Mouse (Mus musculus): Measurements from ENCODE around the gene Syna. TPM values are rescaled to one million over a fixed set of nuclear protein-coding genes. Genes with fewer than 3 reads are reported as not detected.

The Syna gene
- not detected in 2 replicates for polyA plus RNA-seq (2012)

DNA sequence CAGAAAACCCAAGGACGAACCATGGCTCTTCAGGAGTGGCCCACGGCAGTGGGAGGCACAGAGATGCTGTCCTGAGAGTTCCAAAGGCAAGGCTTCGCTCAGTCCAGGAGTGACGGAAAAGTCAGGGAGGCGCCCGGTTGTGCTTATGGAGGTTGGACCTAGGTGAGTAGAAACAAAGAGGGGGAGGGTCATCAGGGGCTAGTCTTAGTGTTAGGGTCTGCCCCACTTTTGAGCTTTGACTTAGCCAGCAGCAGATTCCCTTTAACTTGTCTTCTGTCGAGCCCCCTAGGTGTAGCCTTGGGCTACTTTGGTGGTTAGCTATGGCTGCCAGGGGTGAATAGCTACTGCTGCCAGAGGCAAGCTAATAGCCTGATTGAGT, at the start of gene Syna:
Syna (minus strand) TSS at position 101 of the 379 bp plus-strand sequence.
- TF ChIP-seq GATA1 (IDR thresholded peaks at IDR 0.05; ENCODE audit: low read length) (no peak), TAL1 (IDR thresholded peaks at IDR 0.05; ENCODE audit: low read length) (no peak)
- Histone ChIP-seq H3K9me3 (ENCODE audit: control insufficient read depth, low read length) (no peaks in the 10 kb centered on the region), H3K4me1 (ENCODE audit: control insufficient read depth) (peaks cover 2% of the 10 kb centered on the region; the same call in 1 of the 2 replicates), H3K27me3 (ENCODE audit: control insufficient read depth) (peaks cover 6% of the 10 kb centered on the region; the same call in 1 of the 2 replicates), H3K4me3 (replicated peaks) (no peak within 1 kb of the TSS), H3K36me3 (ENCODE audit: control insufficient read depth) (no peaks in the 10 kb centered on the region)

GRCm38 (mm10) chr5:134607121-134607520, 47.1 kb upstream of the Syna start:
- H3K36me3 ChIP-seq (ENCODE audit: control insufficient read depth), result no peaks in the 10 kb centered on the region
- no peak for TF ChIP-seq TAL1 (IDR thresholded peaks at IDR 0.05; ENCODE audit: low read length)
- TF ChIP-seq GATA1 (IDR thresholded peaks at IDR 0.05; ENCODE audit: low read length), result no peak
- H3K4me1 ChIP-seq (ENCODE audit: control insufficient read depth), result peaks cover 2% of the 10 kb centered on the region; the same call in 1 of the 2 replicates
- no peaks in the 10 kb centered on the region for H3K9me3 ChIP-seq (ENCODE audit: control insufficient read depth, low read length)
- no peak overlapping the region for H3K4me3 ChIP-seq (replicated peaks)
- no peaks in the 10 kb centered on the region for H3K27me3 ChIP-seq (ENCODE audit: control insufficient read depth)

DNA sequence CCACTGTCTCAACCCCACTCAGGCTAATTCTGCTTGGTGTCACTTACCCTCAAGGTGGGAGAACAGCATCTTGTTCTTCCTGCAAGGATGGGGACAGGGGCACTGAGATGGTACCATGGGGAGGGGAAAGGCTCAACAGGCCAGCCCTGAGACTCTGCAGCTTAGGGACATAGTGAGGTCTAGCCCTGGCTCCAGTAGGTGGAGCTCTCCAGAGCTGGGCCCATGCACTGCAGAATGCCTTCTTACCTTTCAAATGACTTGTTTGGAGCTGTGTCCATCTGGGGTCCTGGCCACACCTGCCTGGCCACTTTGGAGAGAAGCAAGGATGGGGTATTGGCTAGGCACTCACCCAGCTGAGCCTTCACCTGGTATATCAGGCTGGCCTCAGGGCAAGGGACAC, 46.3 kb upstream of the Syna start:
- Histone ChIP-seq H3K36me3 (ENCODE audit: control insufficient read depth) (no peaks in the 10 kb centered on the region), H3K4me1 (ENCODE audit: control insufficient read depth) (peaks cover 2% of the 10 kb centered on the region; the same call in 1 of the 2 replicates), H3K27me3 (ENCODE audit: control insufficient read depth) (no peaks in the 10 kb centered on the region), H3K9me3 (ENCODE audit: control insufficient read depth, low read length) (no peaks in the 10 kb centered on the region), H3K4me3 (replicated peaks) (no peak overlapping the region)
- TF ChIP-seq TAL1 (IDR thresholded peaks at IDR 0.05; ENCODE audit: low read length) (no peak), GATA1 (IDR thresholded peaks at IDR 0.05; ENCODE audit: low read length) (no peak)

- H3K4me3 ChIP-seq (replicated peaks), result no peak overlapping the region
- H3K27me3 ChIP-seq (ENCODE audit: control insufficient read depth), result no peaks in the 10 kb centered on the region
- no peak for TF ChIP-seq TAL1 (IDR thresholded peaks at IDR 0.05; ENCODE audit: low read length)
- peaks cover 7% of the 10 kb centered on the region for H3K36me3 ChIP-seq (ENCODE audit: control insufficient read depth)
- H3K9me3 ChIP-seq (ENCODE audit: control insufficient read depth, low read length), result no peaks in the 10 kb centered on the region
- H3K4me1 ChIP-seq (ENCODE audit: control insufficient read depth), result peaks cover 2% of the 10 kb centered on the region; the same call in 1 of the 2 replicates
Observed at GRCm38 (mm10) chr5:134604376-134604775, 44.4 kb upstream of the Syna start.

GRCm38 (mm10) chr5:134597711-134598110, 37.7 kb upstream of the Syna start:
- H3K36me3 ChIP-seq (ENCODE audit: control insufficient read depth), result peaks cover 73% of the 10 kb centered on the region
- H3K27me3 ChIP-seq (ENCODE audit: control insufficient read depth), result no peaks in the 10 kb centered on the region
- no peak overlapping the region for H3K4me3 ChIP-seq (replicated peaks)
- H3K4me1 ChIP-seq (ENCODE audit: control insufficient read depth), result peaks cover 14% of the 10 kb centered on the region
- TF ChIP-seq GATA1 (IDR thresholded peaks at IDR 0.05; ENCODE audit: low read length) (no peak), TAL1 (IDR thresholded peaks at IDR 0.05; ENCODE audit: low read length) (no peak)
- no peaks in the 10 kb centered on the region for H3K9me3 ChIP-seq (ENCODE audit: control insufficient read depth, low read length)

DNA sequence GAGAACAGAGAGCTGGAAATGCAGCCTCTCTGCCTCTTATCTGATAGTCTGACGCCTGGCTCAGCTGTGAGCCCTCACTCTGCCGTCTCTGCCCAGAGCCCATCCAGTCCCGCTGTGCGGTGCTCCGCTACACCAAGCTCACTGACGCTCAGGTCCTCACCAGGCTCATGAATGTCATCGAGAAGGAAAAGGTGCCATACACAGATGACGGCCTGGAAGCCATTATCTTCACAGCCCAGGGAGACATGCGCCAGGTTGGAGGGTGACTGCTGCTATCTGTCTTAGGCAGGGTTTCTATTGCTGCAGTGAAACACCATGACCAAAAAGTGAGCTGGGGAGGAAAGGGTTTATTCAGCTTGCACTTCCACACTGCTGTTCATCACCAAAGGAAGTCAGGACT, 33.1 kb upstream of the Syna start:
- Histone ChIP-seq H3K36me3 (ENCODE audit: control insufficient read depth) (peaks cover 98% of the 10 kb centered on the region), H3K4me3 (replicated peaks) (peak overlapping the region; percentile 23), H3K9me3 (ENCODE audit: control insufficient read depth, low read length) (no peaks in the 10 kb centered on the region), H3K27me3 (ENCODE audit: control insufficient read depth) (no peaks in the 10 kb centered on the region), H3K4me1 (ENCODE audit: control insufficient read depth) (peaks cover 30% of the 10 kb centered on the region)
- TF ChIP-seq TAL1 (IDR thresholded peaks at IDR 0.05; ENCODE audit: low read length), result peak; percentile 77
- peak; percentile 33; the same call in 1 of the 2 replicates for TF ChIP-seq GATA1 (IDR thresholded peaks at IDR 0.05; ENCODE audit: low read length)

DNA sequence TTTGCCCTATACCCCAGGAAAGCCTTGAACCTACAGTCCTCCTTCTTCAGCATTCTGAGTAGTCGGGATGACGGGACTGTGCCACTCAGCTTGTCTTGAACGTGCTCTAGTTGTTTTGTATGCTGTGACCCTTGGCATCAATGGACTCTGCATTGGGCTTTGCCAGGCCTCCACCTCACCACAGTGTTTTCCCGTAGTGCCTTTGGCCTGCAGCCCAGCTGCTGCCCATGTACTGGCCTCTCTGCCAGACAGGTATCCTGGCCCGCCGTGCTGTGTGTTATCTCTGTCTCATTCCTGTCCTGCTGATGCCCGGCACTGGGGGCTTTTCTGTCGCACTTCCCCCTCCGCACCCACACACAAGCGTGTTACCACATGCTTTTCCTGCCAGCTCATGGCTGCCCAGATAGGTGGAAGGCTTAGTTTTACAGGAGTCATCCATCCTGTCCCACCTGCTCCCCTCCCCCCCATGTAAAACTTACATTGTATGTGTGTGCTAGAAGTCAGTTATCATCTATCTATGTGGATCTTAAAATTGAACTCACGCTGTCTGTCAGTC, 32.1 kb upstream of the Syna start:
- Histone ChIP-seq H3K36me3 (ENCODE audit: control insufficient read depth) (peaks cover 95% of the 10 kb centered on the region), H3K4me3 (replicated peaks) (no peak overlapping the region), H3K9me3 (ENCODE audit: control insufficient read depth, low read length) (no peaks in the 10 kb centered on the region), H3K27me3 (ENCODE audit: control insufficient read depth) (no peaks in the 10 kb centered on the region), H3K4me1 (ENCODE audit: control insufficient read depth) (peaks cover 30% of the 10 kb centered on the region)
- TF ChIP-seq TAL1 (IDR thresholded peaks at IDR 0.05; ENCODE audit: low read length) (no peak), GATA1 (IDR thresholded peaks at IDR 0.05; ENCODE audit: low read length) (no peak)

DNA sequence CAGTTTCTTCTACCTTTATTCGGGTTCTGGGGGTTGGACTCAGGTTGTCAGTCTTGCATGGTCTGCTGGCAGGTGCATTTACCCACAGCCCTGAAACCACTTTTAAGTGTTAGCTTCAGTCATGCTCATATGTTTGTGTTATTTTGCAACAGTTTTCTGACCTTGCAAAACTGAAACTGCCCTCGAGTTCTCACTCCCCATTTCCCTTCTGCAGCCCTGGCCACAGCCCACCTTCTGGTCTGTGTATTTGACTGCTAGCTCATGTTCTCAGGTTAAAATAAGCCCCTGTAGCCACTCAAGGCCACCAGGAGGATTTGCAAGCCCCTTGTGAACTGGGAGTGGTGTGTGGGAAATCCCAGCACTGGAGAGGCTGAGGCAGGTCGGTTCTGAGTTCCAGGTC, 29.9 kb upstream of the Syna start:
- no peak overlapping the region for H3K4me3 ChIP-seq (replicated peaks)
- H3K36me3 ChIP-seq (ENCODE audit: control insufficient read depth), result peaks cover 94% of the 10 kb centered on the region
- H3K4me1 ChIP-seq (ENCODE audit: control insufficient read depth), result peaks cover 40% of the 10 kb centered on the region
- H3K9me3 ChIP-seq (ENCODE audit: control insufficient read depth, low read length), result no peaks in the 10 kb centered on the region
- no peaks in the 10 kb centered on the region for H3K27me3 ChIP-seq (ENCODE audit: control insufficient read depth)
- TF ChIP-seq GATA1 (IDR thresholded peaks at IDR 0.05; ENCODE audit: low read length) (no peak), TAL1 (IDR thresholded peaks at IDR 0.05; ENCODE audit: low read length) (no peak)

- peaks cover 34% of the 10 kb centered on the region for H3K4me1 ChIP-seq (ENCODE audit: control insufficient read depth)
- TF ChIP-seq GATA1 (IDR thresholded peaks at IDR 0.05; ENCODE audit: low read length) (no peak), TAL1 (IDR thresholded peaks at IDR 0.05; ENCODE audit: low read length) (no peak)
- H3K4me3 ChIP-seq (replicated peaks), result no peak overlapping the region
Observed at GRCm38 (mm10) chr5:134584798-134585197, 24.8 kb upstream of the Syna start.

GRCm38 (mm10) chr5:134583884-134584213, 23.9 kb upstream of the Syna start:
- no peaks in the 10 kb centered on the region for H3K9me3 ChIP-seq (ENCODE audit: control insufficient read depth, low read length)
- TF ChIP-seq TAL1 (IDR thresholded peaks at IDR 0.05; ENCODE audit: low read length) (no peak), GATA1 (IDR thresholded peaks at IDR 0.05; ENCODE audit: low read length) (no peak)
- peaks cover 34% of the 10 kb centered on the region for H3K4me1 ChIP-seq (ENCODE audit: control insufficient read depth)

More at GRCm38 (mm10) chr5:134584798-134585197, 24.8 kb upstream of the Syna start:
- Histone ChIP-seq H3K9me3 (ENCODE audit: control insufficient read depth, low read length) (no peaks in the 10 kb centered on the region), H3K36me3 (ENCODE audit: control insufficient read depth) (peaks cover 54% of the 10 kb centered on the region), H3K27me3 (ENCODE audit: control insufficient read depth) (no peaks in the 10 kb centered on the region)

More at GRCm38 (mm10) chr5:134583884-134584213, 23.9 kb upstream of the Syna start:
- Histone ChIP-seq H3K36me3 (ENCODE audit: control insufficient read depth) (peaks cover 46% of the 10 kb centered on the region), H3K4me3 (replicated peaks) (peak overlapping the region; percentile 83), H3K27me3 (ENCODE audit: control insufficient read depth) (no peaks in the 10 kb centered on the region)

Measured in erythroblast, embryonic 14.5 days (primary cell).